ENCODE assay signal across 15 mouse cellular contexts in the genomic region with DNA sequence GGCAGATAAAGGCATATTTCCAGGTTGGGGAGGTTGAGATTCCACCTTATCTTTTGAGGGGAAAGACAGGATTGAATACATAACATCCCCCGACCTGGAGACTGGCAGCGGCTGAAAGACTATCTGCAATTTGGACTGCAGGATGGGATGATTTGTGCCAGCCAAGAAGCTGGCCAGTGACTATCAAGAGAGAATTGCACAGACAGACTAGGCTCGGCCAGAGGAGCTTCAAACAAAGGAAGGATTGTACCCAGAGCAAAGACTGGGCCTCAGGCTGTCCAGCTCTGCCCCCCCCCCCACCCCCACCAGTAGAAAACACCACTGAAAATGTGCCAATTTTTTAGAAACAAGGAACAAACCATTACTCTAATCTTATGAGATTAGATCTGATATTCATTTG.
DNase-seq lines count a peak whose midpoint lies in the region; ATAC-seq lines count a peak whose summit lies in the region.
"Had no signal": no experiment of that assay in that cellular context is flagged by ENCODE, and none has a peak within 500 bp of the region (broad histone marks: within the 10 kb centered on the region; RNA-seq: fewer than 3 reads in every experiment).

No protein-coding gene starts in this region.

- H3K9ac ChIP-seq in neural tube, embryonic 12.5 days = no peak overlapping the region
- H3K9ac ChIP-seq in hindbrain, embryonic 14.5 days = no peak overlapping the region
- no peak overlapping the region for H3K9ac ChIP-seq in neural tube, embryonic 14.5 days (replicated peaks; ENCODE audit: low read depth, low read length)
- H3K9ac ChIP-seq: limb, embryonic 12.5 days; lung, embryonic 15.5 days had no signal

- H3K9me3 ChIP-seq in neural tube, embryonic 12.5 days = no peaks in the 10 kb centered on the region
- H3K9me3 ChIP-seq in hindbrain, embryonic 14.5 days (ENCODE audit: control insufficient read depth, low read length) = no peaks in the 10 kb centered on the region
- no peaks in the 10 kb centered on the region for H3K9me3 ChIP-seq in neural tube, embryonic 14.5 days (ENCODE audit: control insufficient read depth, low read length)
- H3K9me3 ChIP-seq: limb, embryonic 12.5 days; lung, embryonic 15.5 days had no signal

- no peak overlapping the region for H3K4me2 ChIP-seq in neural tube, embryonic 12.5 days (replicated peaks)
- H3K4me2 ChIP-seq in hindbrain, embryonic 14.5 days (replicated peaks) = no peak overlapping the region
- H3K4me2 ChIP-seq in neural tube, embryonic 14.5 days (ENCODE audit: low read depth, low read length) = no peak overlapping the region
- H3K4me2 ChIP-seq: limb, embryonic 12.5 days; lung, embryonic 15.5 days had no signal

- H3K27me3 ChIP-seq in neural tube, embryonic 12.5 days (replicated peaks) = no peaks in the 10 kb centered on the region
- H3K27me3 ChIP-seq in hindbrain, embryonic 14.5 days (ENCODE audit: control insufficient read depth, insufficient read depth, low read length) = no peaks in the 10 kb centered on the region
- H3K27me3 ChIP-seq in neural tube, embryonic 14.5 days (ENCODE audit: control insufficient read depth, insufficient read depth, low read length) = no peaks in the 10 kb centered on the region
- H3K27me3 ChIP-seq: limb, embryonic 12.5 days; lung, embryonic 15.5 days had no signal

- no peak overlapping the region for H3K27ac ChIP-seq in neural tube, embryonic 12.5 days
- H3K27ac ChIP-seq in hindbrain, embryonic 14.5 days = 0 out of 2 replicates have a peak overlapping the region, but pooled peaks have one; percentile 38
- no peak overlapping the region for H3K27ac ChIP-seq in neural tube, embryonic 14.5 days (ENCODE audit: low read depth, low read length)
- H3K27ac ChIP-seq: limb, embryonic 12.5 days; lung, embryonic 15.5 days had no signal

- no peak for DNase-seq in neural tube, embryonic 10.5 days (ENCODE audit: extremely low spot score, low spot score)
- peak; percentile 21 to 46 for DNase-seq in cerebellum, postnatal 10 days
- no peak for DNase-seq in hindbrain, embryonic 14.5 days (ENCODE audit: low spot score)
- DNase-seq in adrenal gland, postnatal 25 days = no peak
- no peak for DNase-seq in lung, postnatal 36 days
- DNase-seq: gastrocnemius, postnatal 36 days; heart, postnatal 4 days; thymus, postnatal 25 days had no signal

- ATAC-seq in neural tube, embryonic 12.5 days (ENCODE audit: low FRiP score, low read depth) = peak; percentile 48; the same call in 1 of the 2 replicates
- peak; percentile 82; the same call in 1 of the 2 replicates for ATAC-seq in hindbrain, embryonic 14.5 days (ENCODE audit: low FRiP score)
- ATAC-seq in neural tube, embryonic 14.5 days (ENCODE audit: low read depth) = peak; percentile 70
- no peak for ATAC-seq in erythroblast, adult 5-6 weeks (replicated peaks; ENCODE audit: low FRiP score, poor library complexity, severe bottlenecking)
- ATAC-seq: activated CD4-positive, CD25-positive, alpha-beta regulatory T cell, adult 4 months had no signal

- H3K4me1 ChIP-seq in neural tube, embryonic 12.5 days = no peaks in the 10 kb centered on the region
- H3K4me1 ChIP-seq in hindbrain, embryonic 14.5 days (replicated peaks; ENCODE audit: control insufficient read depth, insufficient read depth, low read length) = no peaks in the 10 kb centered on the region
- no peaks in the 10 kb centered on the region for H3K4me1 ChIP-seq in neural tube, embryonic 14.5 days (ENCODE audit: control insufficient read depth, insufficient read depth, low read length)
- H3K4me1 ChIP-seq: limb, embryonic 12.5 days; lung, embryonic 15.5 days had no signal

- no peak overlapping the region for H3K4me3 ChIP-seq in neural tube, embryonic 12.5 days
- no peak overlapping the region for H3K4me3 ChIP-seq in hindbrain, embryonic 14.5 days (replicated peaks; ENCODE audit: low read length)
- H3K4me3 ChIP-seq in neural tube, embryonic 14.5 days (ENCODE audit: low read depth, low read length) = no peak overlapping the region
- H3K4me3 ChIP-seq: erythroblast, embryonic 14.5 days; limb, embryonic 12.5 days; lung, embryonic 15.5 days had no signal

- no peaks in the 10 kb centered on the region for H3K36me3 ChIP-seq in neural tube, embryonic 12.5 days
- no peaks in the 10 kb centered on the region for H3K36me3 ChIP-seq in hindbrain, embryonic 14.5 days (replicated peaks; ENCODE audit: control insufficient read depth, insufficient read depth)
- H3K36me3 ChIP-seq in neural tube, embryonic 14.5 days (ENCODE audit: control insufficient read depth, insufficient read depth, low read length) = no peaks in the 10 kb centered on the region
- H3K36me3 ChIP-seq: limb, embryonic 12.5 days; lung, embryonic 15.5 days had no signal

- WGBS in neural tube, embryonic 12.5 days = 53% methylated on average over 3 of the region's 3 CpGs
- WGBS in hindbrain, embryonic 14.5 days = 56% methylated on average over 3 of the region's 3 CpGs
- 30% methylated on average over 3 of the region's 3 CpGs for WGBS in neural tube, embryonic 14.5 days

Comparison
In these comparisons a context has a peak if more than half of its experiments do, and no peak if none do; other contexts are left out.
1. DNase-seq: peak in cerebellum, postnatal 10 days (2 of 2); none in neural tube, embryonic 10.5 days (single experiment), hindbrain, embryonic 14.5 days (single experiment), adrenal gland, postnatal 25 days (single experiment) and lung, postnatal 36 days (single experiment).